Mouse (Mus musculus) retina, postnatal 7 days (tissue): ENCODE results near the gene T2.

Experiments
- DNase-seq: peaks from one replicate; pipeline ENCODE4 v3.0.0-alpha.2; 2012; ENCODE audit warnings: low read depth, low spot score

T2 gene

DNA sequence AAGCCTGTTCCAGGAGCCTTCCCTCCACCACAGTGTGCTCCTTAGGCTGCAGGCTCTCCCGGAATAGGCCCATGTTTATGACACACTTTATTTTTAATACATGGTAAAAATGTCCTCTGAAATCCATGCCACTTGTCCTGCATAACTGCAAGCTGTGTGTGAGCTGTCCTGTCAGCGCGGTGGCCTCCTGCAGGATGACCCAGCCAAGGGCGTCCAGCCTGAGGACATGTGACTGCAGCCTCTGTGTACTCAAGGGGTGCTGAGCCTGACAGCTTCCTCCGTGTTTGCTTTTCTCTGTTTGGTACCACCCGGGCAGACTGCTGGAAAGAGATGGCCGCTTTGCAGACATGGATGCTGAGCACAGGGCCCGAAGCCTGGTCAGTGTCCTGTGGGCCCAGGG, 61.1 kb downstream of the T2 start:
- no peak for DNase-seq

DNA sequence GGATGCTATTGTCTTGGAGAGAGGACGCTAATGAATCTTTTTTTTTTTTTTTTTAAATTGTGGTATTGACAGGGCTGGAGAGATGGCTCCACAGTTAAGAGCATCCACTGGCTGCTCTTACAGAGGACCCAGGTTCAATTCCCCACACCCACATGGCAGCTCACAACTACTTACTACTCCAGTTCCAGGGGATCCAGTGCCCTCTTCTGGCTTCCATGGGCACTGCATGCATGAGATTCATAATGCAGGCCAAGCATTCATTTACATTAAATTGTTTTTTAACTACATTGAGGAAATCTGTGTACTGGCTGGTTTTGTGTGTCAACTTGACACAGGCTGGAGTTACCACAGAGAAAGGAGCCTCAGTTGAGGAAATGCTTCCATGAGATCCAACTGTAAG, 64.9 kb downstream of the T2 start:
- DNase-seq: no peak

DNA sequence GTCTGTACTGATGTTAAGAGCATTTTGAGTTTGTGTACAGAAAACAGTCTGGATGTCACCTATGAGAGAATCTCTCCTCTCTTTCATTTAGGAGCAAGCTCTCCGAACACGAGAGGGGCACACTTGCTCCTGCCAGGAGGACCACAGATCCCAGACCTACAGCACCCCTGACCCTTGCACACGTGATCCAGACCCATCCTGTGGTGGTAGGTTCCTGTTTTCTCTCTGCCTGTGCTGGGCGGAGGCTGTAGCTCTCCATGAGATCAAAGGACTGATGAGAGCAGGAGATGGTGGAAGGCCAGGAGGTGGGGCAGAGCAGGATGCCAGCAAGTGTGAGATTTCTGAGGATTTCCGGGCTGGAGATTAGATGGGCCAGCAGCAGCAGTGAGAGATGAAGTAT, 65.7 kb downstream of the T2 start:
- no peak for DNase-seq

DNA sequence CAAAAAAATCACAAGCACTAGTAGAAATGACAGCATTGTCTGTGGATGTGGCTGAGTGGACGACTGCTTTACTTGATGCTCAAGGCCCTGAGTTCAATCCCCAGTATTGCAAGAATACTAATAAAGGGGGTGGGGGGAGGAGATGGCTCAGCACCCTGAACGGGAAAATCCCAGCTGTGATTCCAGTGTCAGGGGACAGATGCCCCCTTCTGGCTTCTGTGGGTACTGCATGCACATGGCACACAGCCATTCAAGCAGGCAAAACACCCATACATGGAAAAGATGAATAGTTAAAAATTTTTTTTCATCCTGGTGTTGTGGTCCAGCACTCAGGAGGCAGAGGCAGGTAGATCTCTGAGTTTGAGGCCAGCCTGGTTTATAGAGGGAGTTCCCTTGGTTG, 67.5 kb downstream of the T2 start:
- no peak for DNase-seq

DNA sequence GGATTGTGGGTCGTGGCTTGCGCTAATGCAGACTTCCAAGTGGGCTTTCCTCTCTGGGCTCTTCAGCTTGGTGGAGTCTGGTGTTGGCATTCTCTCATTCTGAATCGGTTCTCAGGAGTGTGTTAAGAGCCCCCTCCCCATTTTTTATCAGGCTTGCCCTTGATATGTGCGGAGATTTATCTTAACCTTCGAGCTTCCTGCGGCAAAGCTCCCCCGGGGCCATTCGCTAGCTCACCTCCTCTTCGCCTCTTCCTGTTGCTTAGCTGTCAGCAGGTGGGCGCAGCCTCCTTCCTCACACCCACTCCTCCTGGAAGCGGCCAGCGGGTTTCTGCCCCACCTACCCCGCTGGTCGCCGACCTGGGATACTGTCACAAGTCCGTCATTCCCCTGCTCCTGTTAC, 73.6 kb downstream of the T2 start:
- no peak for DNase-seq

DNA sequence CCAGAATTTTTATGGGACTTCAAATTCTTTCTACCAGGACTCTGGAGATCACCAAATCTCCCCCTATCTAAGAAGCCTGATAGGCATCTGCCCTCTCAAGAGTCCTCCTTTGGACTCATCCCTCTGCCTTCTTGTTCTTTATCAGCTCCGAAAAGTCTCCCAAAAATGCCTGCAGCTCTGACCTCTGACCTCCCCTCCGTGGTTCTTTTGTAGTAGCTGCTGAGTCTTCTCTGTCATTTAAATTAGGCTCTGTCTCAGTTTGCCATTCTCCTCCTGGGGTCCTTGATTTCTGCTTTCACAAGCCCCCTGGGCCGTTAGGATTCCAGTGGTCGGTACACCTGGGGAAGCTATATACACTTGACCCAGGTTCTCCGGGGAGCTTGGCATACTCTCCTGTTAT, 74.1 kb downstream of the T2 start:
- DNase-seq: no peak

DNA sequence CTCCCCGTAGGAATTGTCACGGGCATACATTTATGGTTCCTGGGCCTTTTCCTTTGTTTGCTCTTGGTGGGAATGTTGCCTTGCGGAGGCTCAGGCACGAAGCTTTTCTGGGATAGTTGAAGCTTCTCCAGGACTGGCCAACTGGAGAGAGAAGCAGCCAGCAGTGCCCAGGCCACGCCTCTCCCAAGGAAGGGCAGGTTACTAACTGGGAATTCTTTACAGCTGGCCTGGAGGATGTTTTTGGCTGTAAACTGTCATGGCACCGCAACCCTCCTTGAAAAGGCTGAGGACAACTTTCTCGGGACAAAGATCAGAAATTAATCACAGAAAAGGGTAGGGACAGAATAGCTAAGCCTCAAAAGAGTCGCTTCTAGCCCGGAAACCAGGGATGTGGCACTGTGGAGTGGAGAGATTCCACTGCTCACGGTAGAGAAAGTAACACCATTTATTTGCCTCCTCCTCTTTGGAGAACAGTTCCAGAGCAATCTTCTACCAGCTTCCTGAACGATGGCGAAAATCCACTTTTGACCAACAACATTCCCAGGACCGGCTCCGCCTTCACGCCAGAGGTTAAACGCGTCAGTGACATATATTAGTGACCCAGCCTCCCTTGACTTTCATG, 76.5 kb downstream of the T2 start:
- DNase-seq: no peak

DNA sequence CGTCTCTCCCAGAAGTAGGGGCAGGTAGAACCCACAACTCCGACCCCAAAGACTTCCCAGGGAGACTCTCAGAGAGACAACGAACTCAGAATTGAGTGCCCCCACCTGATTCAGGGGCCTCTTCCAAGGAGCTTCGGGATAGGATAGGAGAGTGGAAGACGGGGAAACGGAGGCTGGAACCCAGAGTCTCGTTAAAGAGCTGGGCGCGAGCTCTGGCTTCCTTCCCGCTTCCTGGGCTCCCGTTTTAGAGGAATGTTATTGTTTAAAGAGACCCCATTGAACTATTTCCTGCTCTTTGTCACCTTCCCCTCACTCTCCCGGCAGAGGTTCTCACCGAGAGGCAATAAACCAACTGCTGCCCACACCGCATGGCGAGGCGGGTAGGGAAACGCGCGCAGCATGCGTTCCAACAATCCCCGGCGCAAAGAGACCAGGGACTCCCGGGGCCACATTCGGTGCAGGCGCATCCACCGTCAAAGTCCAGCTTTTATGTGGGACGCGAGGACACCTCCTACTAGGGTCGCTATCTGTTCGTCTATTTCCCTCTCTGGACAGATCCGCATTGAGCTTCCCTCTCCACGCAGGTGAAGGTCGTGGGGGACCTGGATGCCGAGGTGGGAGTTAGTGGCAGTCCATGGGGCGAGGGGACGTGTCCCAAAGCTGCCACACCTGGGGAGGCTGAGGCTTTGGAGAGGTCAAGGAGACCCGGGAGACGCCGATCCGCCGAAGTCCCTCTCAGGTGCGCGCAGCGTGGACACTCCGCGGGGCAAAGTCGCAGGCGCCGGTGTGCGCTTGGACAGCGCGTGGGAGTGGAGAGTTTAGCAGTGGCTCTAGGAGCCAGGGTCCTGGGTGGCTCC, 77.6 kb downstream of the T2 start:
- no peak for DNase-seq

DNA sequence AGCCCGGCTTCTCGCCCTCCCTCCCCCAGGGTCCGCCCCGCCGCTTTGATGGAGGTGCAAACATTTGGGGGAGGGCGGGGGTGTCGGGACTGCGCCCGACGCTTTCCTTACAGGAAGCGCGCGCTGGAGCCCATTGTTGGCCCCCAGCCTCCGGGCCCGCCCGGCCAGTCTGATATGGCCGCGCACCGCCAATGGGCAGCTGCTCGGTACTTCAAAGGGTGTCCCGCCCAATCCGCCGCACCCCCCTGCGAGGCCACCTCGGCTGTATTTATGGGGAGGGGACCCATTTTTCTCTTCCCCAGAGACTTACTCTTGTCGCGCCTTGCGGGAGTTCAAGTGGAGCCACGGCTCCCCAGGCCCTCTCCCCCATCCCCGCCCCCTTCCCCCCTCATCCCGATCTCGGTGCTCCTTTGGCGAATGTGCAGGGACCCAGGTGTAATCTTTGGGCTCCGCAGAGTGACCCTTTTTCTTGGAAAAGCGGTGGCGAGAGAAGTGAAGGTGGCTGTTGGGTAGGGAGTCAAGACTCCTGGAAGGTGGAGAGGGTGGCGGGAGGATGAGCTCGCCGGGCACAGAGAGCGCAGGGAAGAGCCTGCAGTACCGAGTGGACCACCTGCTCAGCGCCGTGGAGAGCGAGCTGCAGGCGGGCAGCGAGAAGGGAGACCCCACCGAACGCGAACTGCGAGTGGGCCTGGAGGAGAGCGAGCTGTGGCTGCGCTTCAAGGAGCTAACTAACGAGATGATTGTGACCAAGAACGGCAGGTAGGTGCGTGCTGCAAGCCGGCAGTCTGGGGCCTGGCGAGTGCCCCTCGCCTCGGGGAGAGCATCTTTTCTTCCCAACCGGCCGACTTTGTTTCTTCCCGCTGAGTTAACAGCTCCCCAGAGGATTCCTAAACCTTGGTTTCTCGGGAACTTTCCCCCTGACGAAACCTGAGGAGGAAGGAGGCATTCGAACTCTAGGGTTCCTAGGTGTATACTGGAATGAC, 78.5 kb downstream of the T2 start, which contains the start of gene T:
Gene T, plus strand, starts transcription at position 446 of the 983 bp plus-strand sequence.
- DNase-seq: no peak

DNA sequence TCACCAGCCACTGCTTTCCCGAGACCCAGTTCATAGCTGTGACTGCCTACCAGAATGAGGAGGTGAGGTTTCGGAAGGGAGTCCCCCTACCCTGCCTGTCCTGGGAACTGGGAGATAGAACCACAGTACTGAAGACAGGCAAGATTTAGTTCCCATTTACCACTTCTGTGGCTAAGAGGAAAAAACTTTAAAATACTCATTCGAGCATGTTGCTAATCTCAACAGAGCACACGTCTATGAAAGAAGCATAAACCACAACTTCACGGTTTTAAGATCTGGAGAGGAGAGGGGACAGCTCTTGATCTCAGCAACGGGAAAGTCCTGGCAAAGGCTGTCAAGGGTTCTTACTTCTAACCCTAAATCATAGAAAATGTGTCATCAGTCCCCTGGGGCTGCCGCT, 80.4 kb downstream of the T2 start:
- DNase-seq: no peak

DNA sequence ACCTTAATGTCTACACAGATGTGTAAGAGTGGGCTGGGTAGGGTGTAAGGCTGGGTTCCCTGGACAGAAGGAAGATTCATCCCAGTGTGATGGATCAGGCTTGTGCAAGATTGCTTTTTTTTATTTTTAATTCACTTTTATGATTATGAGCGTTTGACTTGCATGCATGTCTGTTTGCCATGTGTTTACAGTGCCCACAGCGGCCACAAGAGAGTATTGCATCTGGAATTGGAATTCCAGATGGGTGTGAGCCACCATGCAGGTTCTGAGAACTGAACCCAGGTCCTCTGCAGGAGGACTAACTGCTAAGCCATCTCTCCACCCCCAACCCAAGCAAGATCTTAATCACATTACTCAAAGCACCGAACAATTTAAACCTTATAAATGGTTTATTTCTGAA, 88.3 kb downstream of the T2 start:
- DNase-seq: no peak

DNA sequence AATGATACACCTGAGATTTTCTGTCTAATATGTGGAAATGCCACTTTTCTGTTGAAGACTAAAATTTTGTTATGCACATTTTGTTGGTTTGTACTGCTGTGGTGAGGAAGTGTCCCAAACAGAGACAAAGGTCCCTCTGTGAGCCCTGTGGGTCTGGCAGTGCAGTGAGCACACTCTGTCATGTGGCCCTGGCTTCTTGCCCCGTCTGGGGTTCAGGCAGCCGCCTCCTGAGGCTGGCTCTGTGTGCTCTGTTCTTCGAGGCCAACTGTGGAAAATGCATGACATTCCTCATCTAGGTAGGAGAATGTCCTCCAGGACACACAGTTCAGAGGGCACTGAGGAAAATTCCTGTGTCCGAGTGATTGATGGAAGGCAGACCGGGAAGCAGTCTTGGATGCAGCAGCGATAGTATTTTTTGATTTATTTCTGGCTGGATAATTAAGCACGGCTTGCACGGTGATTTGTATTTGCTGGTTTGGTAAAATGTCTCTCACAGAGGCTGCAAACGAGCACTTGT, 91.9 kb downstream of the T2 start:
- DNase-seq: no peak

DNA sequence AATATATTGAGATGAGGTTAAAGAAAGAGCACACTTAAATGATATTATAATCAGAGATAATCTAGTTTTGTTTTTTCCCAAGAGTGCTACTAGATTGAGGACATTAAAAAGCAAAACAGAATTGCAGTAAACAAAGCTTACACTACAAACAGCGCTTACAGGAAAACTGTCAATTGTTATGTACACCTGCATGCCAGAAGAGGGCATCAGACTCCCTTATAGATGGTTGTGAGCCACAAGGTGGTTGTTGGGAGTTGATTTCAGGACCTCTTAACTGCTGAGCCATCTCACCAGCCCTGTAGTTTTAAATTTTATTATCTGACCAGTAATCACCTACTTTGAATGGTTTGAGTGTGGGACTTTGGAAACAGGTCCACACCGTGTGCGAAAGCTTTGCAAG, 92.5 kb downstream of the T2 start:
- no peak for DNase-seq

DNA sequence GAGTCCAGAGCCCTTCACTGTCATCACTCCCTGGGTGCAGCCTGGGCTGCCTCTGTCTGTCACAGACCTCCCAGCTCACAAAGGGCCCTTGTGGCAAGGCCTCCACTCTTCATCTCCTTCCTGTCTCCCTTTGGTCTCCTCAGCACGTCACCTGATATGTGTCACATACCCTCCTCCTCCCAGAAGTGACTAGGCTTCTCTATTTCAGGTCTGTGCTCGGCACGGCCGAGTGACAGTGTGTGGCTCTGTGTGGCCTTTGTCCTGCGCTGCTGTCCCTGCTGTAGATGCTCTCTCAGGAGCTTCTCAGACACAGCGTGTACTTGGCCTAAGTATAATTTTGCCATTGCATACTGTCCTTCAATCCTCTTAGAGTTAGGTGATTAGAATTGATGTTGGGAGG, 99.4 kb downstream of the T2 start:
- no peak for DNase-seq

DNA sequence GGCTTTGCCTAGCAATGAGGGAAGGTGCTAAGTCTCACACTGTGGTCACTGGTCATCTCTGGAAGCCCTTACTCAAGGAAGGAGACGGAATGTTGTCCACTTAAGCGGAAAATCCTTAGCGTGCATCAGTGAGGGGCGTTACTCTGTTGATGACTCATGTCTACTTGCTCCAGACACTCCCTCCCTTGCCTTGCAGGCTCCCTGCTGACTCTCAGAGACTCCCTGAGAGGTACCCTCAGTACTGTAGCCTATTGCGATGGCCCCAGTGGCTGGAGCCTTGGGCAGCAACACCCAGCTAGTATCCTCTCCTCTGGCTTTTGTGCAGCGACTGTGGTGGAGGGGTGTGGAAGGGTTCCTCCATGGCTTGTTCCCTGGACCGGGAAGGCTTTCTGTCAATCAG, 99.8 kb downstream of the T2 start:
- DNase-seq: no peak

DNA sequence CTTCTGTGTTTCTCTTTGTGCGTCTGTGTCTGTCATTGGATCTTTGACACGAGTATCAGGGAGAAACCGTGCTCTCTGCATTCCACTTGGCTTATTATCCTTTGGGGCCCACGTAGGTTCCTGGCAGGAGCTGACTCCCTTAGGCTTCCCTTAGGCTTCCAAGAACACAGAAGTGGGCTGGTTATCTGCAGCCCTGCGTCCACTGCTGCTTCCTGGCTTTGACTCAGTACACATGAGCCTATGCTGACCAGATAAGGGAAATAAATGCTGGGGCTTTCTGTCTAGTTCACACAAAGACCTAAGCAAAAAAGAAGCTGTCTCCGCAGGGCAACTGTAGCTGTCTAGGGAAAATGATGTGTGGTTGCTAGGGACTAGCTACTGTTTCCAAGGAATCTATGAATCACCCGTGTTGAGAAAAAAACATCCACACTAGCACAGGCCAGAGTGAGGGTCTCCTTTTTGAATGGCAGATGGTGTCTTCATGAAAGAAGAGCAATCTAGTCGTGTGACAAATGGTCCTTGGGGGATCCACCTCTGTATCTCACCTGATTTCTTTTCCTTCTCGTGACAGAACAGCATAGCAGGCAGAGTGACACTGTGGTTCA, 101.2 kb downstream of the T2 start:
- no peak for DNase-seq

DNA sequence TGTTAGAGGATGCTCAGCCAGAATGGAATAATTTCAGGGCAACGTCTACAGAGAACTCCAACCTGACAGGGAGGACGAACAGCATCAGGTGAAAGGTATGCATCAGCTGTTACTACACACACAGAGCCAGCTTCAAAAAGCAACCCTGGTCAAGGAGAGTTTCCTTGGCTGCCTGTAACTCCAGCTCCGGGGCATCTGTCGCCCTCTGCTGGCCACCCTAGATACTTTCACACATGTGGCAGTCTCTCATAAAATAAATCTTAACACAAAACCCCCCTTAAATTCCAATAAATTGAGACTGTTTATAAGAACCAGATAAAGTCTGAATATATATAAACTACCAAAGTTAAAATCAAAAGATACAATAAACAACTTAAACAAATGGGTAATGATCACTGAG, 105.8 kb downstream of the T2 start:
- DNase-seq: peak; percentile 27

DNA sequence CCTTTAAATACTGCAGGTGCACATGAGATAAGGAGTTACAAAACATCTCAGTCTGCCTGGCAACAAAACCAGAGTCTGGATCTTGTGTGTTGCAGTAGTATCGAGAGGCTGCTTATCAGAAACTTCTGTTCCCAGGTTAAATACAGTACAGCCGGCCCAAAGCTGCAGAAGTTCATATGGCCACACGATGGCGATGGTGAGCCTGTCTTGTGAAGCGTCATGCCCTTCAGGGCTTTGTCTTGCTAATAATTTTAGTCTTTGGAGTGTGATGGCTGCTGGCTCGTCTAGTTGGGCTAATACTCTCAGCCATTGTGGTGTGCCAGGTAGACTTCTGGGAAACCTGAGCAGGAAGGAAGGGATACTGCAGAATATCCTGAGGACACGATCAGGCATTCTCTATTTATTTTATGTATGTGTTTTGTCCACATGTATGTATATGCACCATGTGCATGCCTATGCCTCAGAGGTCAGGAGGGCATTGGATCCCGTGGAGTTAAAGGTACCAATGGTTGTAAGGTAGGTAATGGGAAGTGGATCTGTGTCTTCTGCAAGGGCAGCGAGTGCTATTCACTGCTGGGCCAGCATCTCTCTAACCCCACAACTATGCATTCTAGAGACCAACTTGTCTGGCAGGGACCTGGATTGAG, 107.8 kb downstream of the T2 start:
- DNase-seq: peak; percentile 64

DNA sequence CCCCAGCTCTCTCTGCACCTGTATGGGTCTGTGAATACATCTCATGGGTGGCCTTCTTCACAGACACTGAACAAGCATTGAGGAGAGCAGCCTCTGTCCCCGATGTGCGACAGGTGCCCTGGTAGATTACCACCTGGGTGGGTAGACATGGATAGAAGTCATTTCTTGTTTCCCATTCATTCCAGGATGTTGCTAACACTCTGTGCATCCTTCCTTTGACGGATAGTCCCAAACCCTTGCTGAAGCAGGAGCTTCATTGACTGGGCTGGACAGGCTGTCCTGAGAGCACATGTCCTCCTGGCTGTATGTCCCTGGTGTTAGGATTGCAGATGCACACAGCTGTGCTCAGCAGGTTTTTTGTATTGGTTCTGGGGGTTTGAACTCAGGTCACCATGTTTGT, 112.0 kb downstream of the T2 start:
- DNase-seq: no peak

DNA sequence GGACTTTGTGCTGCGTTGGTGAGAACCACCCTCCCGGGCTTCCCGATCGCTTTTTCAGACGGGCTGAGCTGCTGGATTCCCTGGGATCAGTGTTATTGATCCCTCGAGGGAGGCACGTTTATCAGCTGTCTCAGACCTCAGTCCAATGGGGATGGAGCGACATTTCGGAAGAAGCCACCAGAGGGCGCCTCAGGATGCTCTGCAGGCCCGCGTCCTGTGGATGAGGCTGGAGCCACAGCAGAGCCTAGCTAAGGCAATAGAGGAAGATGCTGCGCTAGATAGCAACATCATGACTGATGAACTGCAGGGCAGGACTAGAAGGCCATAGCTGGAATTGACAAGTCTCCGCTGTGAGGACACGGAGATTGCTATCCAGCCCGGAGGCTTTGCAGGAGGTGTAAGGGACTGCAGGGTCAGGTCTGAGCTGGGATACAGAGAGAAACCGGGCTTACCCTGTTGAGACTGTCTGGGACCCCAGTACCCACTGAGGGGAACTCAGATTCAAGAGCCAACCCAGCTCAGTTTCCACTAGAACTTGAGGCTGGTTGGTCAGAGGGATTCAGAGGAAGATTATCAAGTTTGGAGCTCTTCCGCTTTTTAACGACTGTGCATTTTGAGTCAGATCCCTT, 113.0 kb downstream of the T2 start:
- DNase-seq: peak; percentile 61
